Mouse (Mus musculus) spleen, adult 2 months (tissue): ENCODE measurements around the gene Gm3893. TPM values are rescaled to one million over a fixed set of nuclear protein-coding genes. Genes with fewer than 3 reads are reported as not detected.
"Not testable (repeated sequence)": the region's sequence is repeated elsewhere in the genome, so short reads cannot be mapped to it uniquely, and the experiment has no call there.

ENCODE experiments used
- DNase-seq, 2 experiments: peaks; one replicate each; pipeline versions ENCODE4 v3.0.0 to v3.0.0-alpha.2; 2012 to 2021; ENCODE audit warnings: low spot score in 2 of 2, low read depth in 1 of 2
- H3K27ac ChIP-seq: fragments of 200-500 bp; 2 replicates; pipeline ENCODE4 v1.5.1; 2012; ENCODE audit warnings: low read length, inconsistent platforms; ENCODE audit not compliant: insufficient read depth
- H3K27me3 ChIP-seq: fragments of 200-500 bp; 2 replicates; pipeline ENCODE4 v1.6.1; 2012; ENCODE audit warnings: mild to moderate bottlenecking, moderate library complexity, low read length, inconsistent platforms; ENCODE audit not compliant: control insufficient read depth, insufficient read depth
- H3K36me3 ChIP-seq: fragments of 200-500 bp; 2 replicates; pipeline ENCODE4 v1.6.1; 2012; ENCODE audit warnings: mild to moderate bottlenecking, low read length, inconsistent platforms; ENCODE audit not compliant: control insufficient read depth, insufficient read depth
- H3K4me1 ChIP-seq: fragments of 200-500 bp; 2 replicates; pipeline ENCODE4 v1.6.1; 2011; ENCODE audit warnings: inconsistent platforms; ENCODE audit not compliant: control insufficient read depth, insufficient read depth, insufficient read length
- H3K4me3 ChIP-seq: fragments of 200-500 bp; 2 replicates; pipeline ENCODE4 v1.5.1; 2011; ENCODE audit warnings: mild to moderate bottlenecking, inconsistent platforms; ENCODE audit not compliant: insufficient read depth, insufficient read length; ENCODE audit errors: extremely low read depth
- WGBS: fragments of 180-500 bp; shearing (Covaris S2); methylation state at CpG from one replicate; pipeline ENCODE4 v1.1.7; 2018; 5-methylcytosine and 5-hydroxymethylcytosine counted together
- polyA plus RNA-seq: library from polyadenylated mRNA; depleted of rRNA; stranded (reverse); fragments of >200 nt; gene quantifications from 2 replicates; pipeline ENCODE4 v1.2.3, GENCODE M21; 2012; rRNA removed

The Gm3893 gene
- polyA plus RNA-seq, result not detected in 2 replicates

- WGBS, result no CpG with 5 or more reads among the region's 2 CpGs
- H3K36me3 ChIP-seq, H3K27me3 ChIP-seq, H3K4me1 ChIP-seq, H3K4me3 ChIP-seq, H3K27ac ChIP-seq, DNase-seq: not testable (repeated sequence)
Measured at GRCm38 (mm10) chr4:42090907-42091306, at the start of gene Gm3893. Gene Gm3893 (plus strand): TSS chr4:42091207.

DNA sequence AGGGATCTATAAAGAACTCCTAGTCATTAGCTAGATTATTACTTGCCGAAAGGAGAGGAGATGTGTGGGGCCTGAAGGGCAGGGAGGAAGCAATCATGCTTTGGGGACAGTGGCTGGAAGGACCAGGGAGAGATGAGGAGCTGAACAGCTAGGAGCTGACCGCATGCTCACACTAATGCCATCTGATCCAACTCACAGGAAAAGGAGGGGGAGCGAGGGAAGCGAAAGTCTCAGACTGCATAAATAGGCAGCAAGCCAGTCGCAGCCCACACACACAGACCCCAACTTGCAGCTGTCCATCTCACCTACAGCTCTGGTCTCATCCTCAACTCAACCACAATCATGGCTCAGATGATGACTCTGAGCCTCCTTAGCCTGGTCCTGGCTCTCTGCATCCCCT lies 23.5 kb downstream of the Gm3893 start, which contains the start of gene Gm13304:
TSS of gene Gm13304 (plus strand) at position 301 of the 400 bp plus-strand sequence.
- not testable (repeated sequence) for H3K36me3 ChIP-seq, H3K4me1 ChIP-seq, H3K27ac ChIP-seq, H3K4me3 ChIP-seq, H3K27me3 ChIP-seq, DNase-seq
- WGBS, result no CpG with 5 or more reads among the region's 5 CpGs

Other genes with a start within 250 kb of the Gm3893 start
- gene Gm21541, start 187.6 kb upstream of the Gm3893 start, polyA plus RNA-seq, result 4.0 and 5.7 TPM in 2 replicates
- 0.86 and 4.2 TPM in 2 replicates for gene Gm20878, start 149.6 kb upstream of the Gm3893 start, polyA plus RNA-seq
- 0.05 TPM in 1 of 2 replicates, not detected in the other for gene Fam205a4, start 125.1 kb upstream of the Gm3893 start, polyA plus RNA-seq
- gene Gm21093, start 56.5 kb upstream of the Gm3893 start, polyA plus RNA-seq, result 0.05 TPM in 1 of 2 replicates, not detected in the other
- not detected in 2 replicates for gene Gm13304, start 23.6 kb downstream of the Gm3893 start, polyA plus RNA-seq
- not detected in 2 replicates for gene Gm13306, start 62.2 kb downstream of the Gm3893 start, polyA plus RNA-seq
- 0.12 and 0.20 TPM in 2 replicates for gene Gm13305, start 77.4 kb downstream of the Gm3893 start, polyA plus RNA-seq
- not detected in 2 replicates for gene Gm10600, start 149.4 kb downstream of the Gm3893 start, polyA plus RNA-seq
- gene Ccl21b, start 164.6 kb downstream of the Gm3893 start, polyA plus RNA-seq, result 1.4 and 1.7 TPM in 2 replicates
- not detected in 2 replicates for gene Gm21953, start 203.1 kb downstream of the Gm3893 start, polyA plus RNA-seq
- 0.02 TPM in 1 of 2 replicates, not detected in the other for gene Fam205a3, start 227.1 kb downstream of the Gm3893 start, polyA plus RNA-seq